Mouse (Mus musculus) A20 (cell line): ENCODE results near the gene Gpr85.

ENCODE experiments used
- DNase-seq: peaks from one replicate; pipeline ENCODE4 v3.0.0-alpha.2; 2011; ENCODE audit warnings: low read depth, low spot score

Gpr85 gene

GRCm38 (mm10) chr6:13816661-13817060, 23.1 kb downstream of the Gpr85 start:
- no peak for DNase-seq

- no peak for DNase-seq
Observed at GRCm38 (mm10) chr6:13812157-13812556, 27.6 kb downstream of the Gpr85 start.

GRCm38 (mm10) chr6:13800071-13800470, 39.7 kb downstream of the Gpr85 start:
- DNase-seq = no peak

DNA sequence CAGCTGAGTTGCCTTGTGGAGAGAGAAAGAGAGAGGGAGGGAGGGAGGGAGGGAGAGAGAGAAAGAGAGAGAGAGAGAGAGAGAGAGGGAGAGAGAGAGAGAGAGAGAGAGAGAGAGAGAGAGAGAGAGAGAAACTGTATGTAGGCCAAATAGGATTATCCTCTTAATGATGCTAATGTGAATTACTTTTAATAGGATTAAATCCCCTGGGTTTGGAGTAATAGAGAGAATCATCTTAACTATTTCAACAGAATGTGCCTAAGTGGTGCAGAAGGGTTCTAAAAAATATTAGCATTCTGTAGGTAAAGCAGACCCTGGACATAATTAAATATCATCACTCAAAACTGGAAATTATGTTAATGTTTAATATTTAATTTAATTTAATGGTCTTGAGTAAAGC, 42.4 kb downstream of the Gpr85 start:
- no peak for DNase-seq
